ENCODE assay signal across 8 mouse cellular contexts in the genomic region with DNA sequence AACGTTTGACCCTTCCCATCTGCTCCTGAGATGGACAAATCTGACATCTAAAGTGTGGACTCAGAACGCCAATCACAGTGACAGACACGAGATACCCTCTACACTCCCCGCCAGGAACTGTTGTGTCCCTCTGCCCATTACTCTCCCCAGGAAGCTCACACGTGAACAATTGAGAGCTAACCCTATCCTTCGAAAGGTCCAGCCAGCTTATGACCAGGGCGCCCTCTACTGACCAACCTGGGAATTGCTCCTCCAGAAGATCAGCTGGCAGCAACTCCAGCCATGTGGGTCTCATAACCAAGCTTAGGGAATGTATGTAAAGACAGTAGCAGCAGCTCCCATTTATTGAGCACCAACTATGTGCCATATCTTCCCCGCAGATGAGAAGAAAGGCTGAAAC.
A peak's percentile ranks its signal among the peaks of the same experiment; 100 is the strongest.
DNase-seq lines count a peak whose midpoint lies in the region; ATAC-seq and TF ChIP-seq lines count a peak whose summit lies in the region.

No protein-coding gene starts in this region.

- H3K79me2 ChIP-seq in MEL (ENCODE audit: control insufficient read depth, insufficient read depth, low read length, poor library complexity): no peaks in the 10 kb centered on the region

- TF ChIP-seq RAD21 in MEL (IDR thresholded peaks at IDR 0.05; ENCODE audit: low read depth, low read length): no peak; the same call in 1 of the 2 replicates

- TF ChIP-seq POLR2A in MEL (IDR thresholded peaks at IDR 0.05; ENCODE audit: control insufficient read depth in 1 of 2, insufficient read depth in 1 of 2, low read depth in 1 of 2, low read length in 2 of 2, poor library complexity in 1 of 2): no peak
- TF ChIP-seq POLR2A in lung, adult 2 months (IDR thresholded peaks at IDR 0.05; ENCODE audit: borderline replicate concordance, extremely low read depth, low read depth, low read length): no peak

- H3K9ac ChIP-seq in MEL (ENCODE audit: control insufficient read depth, low read depth, low read length, poor library complexity, severe bottlenecking): no peak overlapping the region

- no peak overlapping the region for H3K4me3 ChIP-seq in MEL (ENCODE audit: control insufficient read depth in 1 of 2, insufficient read depth in 1 of 2, low read depth in 2 of 2, low read length in 2 of 2)
- H3K4me3 ChIP-seq in lung, adult 2 months (replicated peaks; ENCODE audit: extremely low read depth, low read depth, low read length): no peak overlapping the region

- TF ChIP-seq CTCF in MEL (IDR thresholded peaks at IDR 0.05 in 2 of 3, conservative IDR thresholded peaks at IDR 0.05 in 1 of 3; ENCODE audit: control insufficient read depth in 1 of 3, insufficient read depth in 1 of 3, low read depth in 2 of 3, low read length in 3 of 3, poor library complexity in 1 of 3, severe bottlenecking in 1 of 3): peak in 2 of 3 experiments; percentile 16 to 17; a peak in 3 of 6 replicates
- peak; percentile 95 for TF ChIP-seq CTCF in lung, adult 2 months (IDR thresholded peaks at IDR 0.05; ENCODE audit: insufficient read depth, low read length)

- ATAC-seq in erythroid progenitor cell, adult 5-6 weeks (replicated peaks; ENCODE audit: low FRiP score, poor library complexity, severe bottlenecking): no peak

- H3K9me3 ChIP-seq in MEL (replicated peaks; ENCODE audit: insufficient read depth, low read length): no peaks in the 10 kb centered on the region

- no peaks in the 10 kb centered on the region for H3K36me3 ChIP-seq in MEL (ENCODE audit: control insufficient read depth in 1 of 2, insufficient read depth in 2 of 2, low read length in 2 of 2)

- WGBS in lung, adult 2 months: 6% methylated on average over 8 of the region's 8 CpGs

- no peak for TF ChIP-seq EP300 in MEL (IDR thresholded peaks at IDR 0.05; ENCODE audit: low read depth in 1 of 2, low read length in 2 of 2)

- no peak overlapping the region for H3K27ac ChIP-seq in MEL (ENCODE audit: control insufficient read depth, low read depth, low read length)

- H3K27me3 ChIP-seq in MEL (ENCODE audit: control insufficient read depth in 1 of 2, insufficient read depth in 2 of 2, low read length in 2 of 2): no peaks in the 10 kb centered on the region

- DNase-seq in B cell, adult 2 months: peak; percentile 81 to 84
- DNase-seq in MEL (ENCODE audit: low read depth, low spot score): peak; percentile 2
- DNase-seq in cerebellum, postnatal 10 days: peak; percentile 91 to 92
- DNase-seq in gastrocnemius, postnatal 10 days: peak; percentile 82
- peak; percentile 74 to 88 for DNase-seq in kidney, postnatal 36 days
- peak; percentile 82 for DNase-seq in lung, adult 2 months
- DNase-seq in right cerebral cortex, postnatal 10 days (ENCODE audit: low spot score in 2 of 2): peak; percentile 88 to 89

- no peaks in the 10 kb centered on the region for H3K4me1 ChIP-seq in MEL (ENCODE audit: control insufficient read depth in 1 of 2, insufficient read depth in 2 of 2, low read length in 2 of 2)
- peaks cover 9% of the 10 kb centered on the region for H3K4me1 ChIP-seq in lung, adult 2 months (ENCODE audit: control insufficient read depth, insufficient read depth, low read length)

TF ChIP-seq in MEL, 35 proteins besides CTCF, POLR2A, EP300 and RAD21:
- TF ChIP-seq TBP (IDR thresholded peaks at IDR 0.05; ENCODE audit: low read depth, low read length): no peak
- TF ChIP-seq MXI1 (IDR thresholded peaks at IDR 0.05; ENCODE audit: low read depth, low read length): no peak
- no peak for TF ChIP-seq MYB (IDR thresholded peaks at IDR 0.05; ENCODE audit: low read depth, low read length)
- no peak for TF ChIP-seq NELFE (IDR thresholded peaks at IDR 0.05; ENCODE audit: low read depth, low read length)
- no peak for TF ChIP-seq GATA1 (IDR thresholded peaks at IDR 0.05; ENCODE audit: low read depth, low read length)
- no peak for TF ChIP-seq E2F4 (IDR thresholded peaks at IDR 0.05; ENCODE audit: borderline replicate concordance, low read depth, low read length)
- no peak for TF ChIP-seq SIN3A (IDR thresholded peaks at IDR 0.05; ENCODE audit: low read length)
- no peak for TF ChIP-seq ZNF384 (IDR thresholded peaks at IDR 0.05; ENCODE audit: low read depth, low read length)
- no peak for TF ChIP-seq HCFC1 (IDR thresholded peaks at IDR 0.05; ENCODE audit: low read depth, low read length)
- TF ChIP-seq TAL1 (IDR thresholded peaks at IDR 0.05; ENCODE audit: low read length): no peak
- TF ChIP-seq GABPA (IDR thresholded peaks at IDR 0.05; ENCODE audit: low read depth, low read length): no peak
- TF ChIP-seq RCOR1 (IDR thresholded peaks at IDR 0.05; ENCODE audit: low read depth, low read length): no peak
- no peak for TF ChIP-seq USF2 (IDR thresholded peaks at IDR 0.05; ENCODE audit: borderline replicate concordance in 1 of 2, insufficient read depth in 1 of 2, low read depth in 1 of 2, low read length in 2 of 2)
- TF ChIP-seq TCF12 (IDR thresholded peaks at IDR 0.05; ENCODE audit: low read depth, low read length): no peak
- TF ChIP-seq JUND (IDR thresholded peaks at IDR 0.05; ENCODE audit: low read depth, low read length): no peak
- no peak for TF ChIP-seq MAZ (IDR thresholded peaks at IDR 0.05; ENCODE audit: low read depth, low read length)
- no peak for TF ChIP-seq POLR2AphosphoS5 (IDR thresholded peaks at IDR 0.05; ENCODE audit: borderline replicate concordance, low read depth, low read length)
- TF ChIP-seq BHLHE40 (IDR thresholded peaks at IDR 0.05; ENCODE audit: borderline replicate concordance, low read depth, low read length): no peak
TF ChIP-seq in MEL: peak in this region for 0.

Comparison
In these comparisons a context has a peak if more than half of its experiments do, and no peak if none do; other contexts are left out.
1. DNase-seq: peak in every context shown above with its lines; median percentile 92 in cerebellum, postnatal 10 days; 88 in right cerebral cortex, postnatal 10 days; 82 in B cell, adult 2 months; 82 in gastrocnemius, postnatal 10 days; 82 in lung, adult 2 months; 81 in kidney, postnatal 36 days; 2 in MEL.